Mouse (Mus musculus) E14TG2a.4 (cell line): ENCODE results near the gene Micu1.

Experiments
- CTCF ChIP-seq: conservative IDR thresholded peaks from 2 replicates; pipeline ENCODE4 v1.5.1; 2014; ENCODE audit warnings: low read length
- NANOG ChIP-seq: IDR thresholded peaks from 2 replicates; pipeline ENCODE4 v1.6.1; 2014; ENCODE audit warnings: borderline replicate concordance, low read length, mixed read lengths
- POU5F1 ChIP-seq: IDR thresholded peaks from 2 replicates; pipeline ENCODE4 v1.6.1; 2014; ENCODE audit warnings: low read length, borderline replicate concordance

DNA sequence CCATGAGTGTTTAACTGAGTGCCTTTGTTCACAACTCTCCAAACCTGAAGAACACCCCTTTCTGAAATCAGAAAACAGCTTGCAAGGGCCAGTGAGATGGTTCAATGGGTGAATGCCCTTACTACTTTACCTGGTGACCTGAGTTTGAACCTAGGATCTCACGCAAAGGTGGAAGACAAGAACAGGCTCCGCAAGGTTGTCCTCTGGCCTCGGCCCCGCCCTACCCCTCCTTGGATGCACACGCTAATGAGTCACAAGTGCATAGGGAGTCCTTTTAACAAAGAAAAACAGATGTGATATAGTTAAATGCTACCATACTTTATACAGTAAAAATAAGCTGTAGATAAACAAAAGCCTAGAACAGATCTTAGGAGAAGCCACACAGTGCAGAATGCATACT lies 135.2 kb downstream of the Micu1 start:
- TF ChIP-seq CTCF (no peak), POU5F1 (no peak), NANOG (no peak)
